Mouse (Mus musculus): Measurements from ENCODE around the gene Stam2.
A peak's percentile ranks its signal among the peaks of the same experiment; 100 is the strongest.

DNA sequence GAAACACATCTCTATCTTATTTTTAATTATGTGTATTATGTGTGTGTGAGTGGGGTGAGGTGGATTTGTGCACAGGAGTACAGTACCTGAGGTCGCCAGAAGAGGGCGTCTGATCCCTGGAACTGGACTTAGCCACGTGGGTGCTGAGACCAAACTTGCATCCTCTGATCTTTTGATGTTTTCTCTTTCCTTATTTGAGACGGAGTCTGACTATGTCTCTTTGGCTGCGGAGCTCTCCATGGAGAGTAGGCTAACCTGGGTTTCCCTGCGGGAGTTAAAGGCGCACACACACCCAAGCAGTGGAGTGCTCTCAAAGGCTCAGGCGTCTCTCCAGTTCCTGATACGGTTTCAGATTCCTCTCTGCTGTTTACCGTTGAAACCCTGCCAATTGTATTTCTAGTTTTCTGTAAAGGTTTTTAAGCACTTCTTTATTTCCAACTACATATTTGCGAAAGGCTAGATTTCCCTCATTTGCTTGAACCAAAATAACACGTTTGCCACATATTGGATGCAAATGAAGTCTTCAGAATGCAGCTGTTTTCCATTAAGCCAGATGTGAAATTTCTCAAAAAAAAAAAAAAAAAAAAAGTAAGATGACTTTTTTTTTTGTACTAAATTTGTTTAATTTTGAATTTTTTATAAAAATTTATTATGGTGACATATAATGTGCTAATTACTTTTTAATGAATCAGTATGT is 21.1 kb upstream of the Stam2 start:
- TF ChIP-seq CTCF (IDR thresholded peaks at IDR 0.05; ENCODE audit: low read depth) (peak; percentile 76), EP300 (IDR thresholded peaks at IDR 0.05; ENCODE audit: low read depth) (no peak)

Measured in heart, postnatal 0 days (tissue).